Mouse (Mus musculus) heart, postnatal 10 days (tissue): ENCODE results near the gene Dag1. TPM values are rescaled to one million over a fixed set of nuclear protein-coding genes. Genes with fewer than 3 reads are reported as not detected.
"Not testable (repeated sequence)": the region's sequence is repeated elsewhere in the genome, so short reads cannot be mapped to it uniquely, and the experiment has no call there.

Experiments
- DNase-seq, 2 experiments: peaks; one replicate each; pipeline ENCODE4 v3.0.0; 2021
- intact Hi-C: fragments of 180-260 bp; cut with DNase I; formaldehyde crosslinking; loops from one replicate; pipeline ENCODE4 v1.15.1; 2025
- total RNA-seq, 2 experiments: library from RNA; stranded (reverse); gene quantifications; 2 replicates each; pipeline ENCODE4 v1.2.3; 2021

Gene Dag1
- total RNA-seq, 2 experiments from 2014 or later = 369 to 394 TPM

- DNase-seq = no peak
- intact Hi-C loops = no loop called here
These were observed 10.9 kb upstream of the Dag1 start for GRCm38 (mm10) chr9:108274476-108275330.

GRCm38 (mm10) chr9:108273485-108273884 is 9.7 kb upstream of the Dag1 start:
- intact Hi-C loops = no loop called here
- no peak for DNase-seq

- no peak for DNase-seq
- intact Hi-C loops = no loop called here
These were observed 8.9 kb upstream of the Dag1 start for GRCm38 (mm10) chr9:108272691-108273090.

GRCm38 (mm10) chr9:108271941-108272340 is 8.2 kb upstream of the Dag1 start:
- intact Hi-C loops = no loop called here
- no peak for DNase-seq

- peak; percentile 57 to 59 for DNase-seq
These were observed 4.9 kb upstream of the Dag1 start for GRCm38 (mm10) chr9:108268701-108269100.

GRCm38 (mm10) chr9:108267691-108268090 is 3.9 kb upstream of the Dag1 start:
- intact Hi-C loops = no loop called here
- peak; percentile 76 to 83 for DNase-seq

More at GRCm38 (mm10) chr9:108268701-108269100, 4.9 kb upstream of the Dag1 start:
- intact Hi-C loops = not testable (repeated sequence)

- DNase-seq = no peak
- intact Hi-C loops = no loop called here
These were observed 2.6 kb upstream of the Dag1 start for GRCm38 (mm10) chr9:108266261-108266935.

- DNase-seq = peak; percentile 84
- intact Hi-C loops = loop anchor here (5.0 kb wide), 1 partner anchor 62 kb away; no protein-coding TSS in a partner anchor
These were observed 598 bp upstream of the Dag1 start for GRCm38 (mm10) chr9:108264191-108264921.

- intact Hi-C loops = loop anchor here (5.0 kb wide), 1 partner anchor 61 kb away; no protein-coding TSS in a partner anchor
- peak in 1 of 2 experiments; percentile 53 for DNase-seq
These were observed 552 bp downstream of the Dag1 start for GRCm38 (mm10) chr9:108263131-108263681.

- intact Hi-C loops = loop anchor here (5.0 kb wide), 1 partner anchor 60 kb away; no protein-coding TSS in a partner anchor
- DNase-seq = peak; percentile 59 to 67
These were observed 1.2 kb downstream of the Dag1 start for GRCm38 (mm10) chr9:108262494-108263049.

GRCm38 (mm10) chr9:108261865-108262264 is 1.9 kb downstream of the Dag1 start:
- intact Hi-C loops = loop anchor here (5.0 kb wide), 1 partner anchor 60 kb away; no protein-coding TSS in a partner anchor
- DNase-seq = peak; percentile 49 to 51

- intact Hi-C loops = loop anchor here (5.0 kb wide), 1 partner anchor 58 kb away; no protein-coding TSS in a partner anchor
- no peak for DNase-seq
These were observed 3.2 kb downstream of the Dag1 start for GRCm38 (mm10) chr9:108260526-108260925.

- intact Hi-C loops = no loop called here
- no peak for DNase-seq
These were observed 11.0 kb downstream of the Dag1 start for GRCm38 (mm10) chr9:108252766-108253165.

- peak; percentile 81 for DNase-seq
- intact Hi-C loops = no loop called here
These were observed 11.9 kb downstream of the Dag1 start for GRCm38 (mm10) chr9:108251877-108252276.

GRCm38 (mm10) chr9:108248957-108249356 is 14.8 kb downstream of the Dag1 start:
- intact Hi-C loops = no loop called here

GRCm38 (mm10) chr9:108244984-108245383 is 18.8 kb downstream of the Dag1 start:
- intact Hi-C loops = no loop called here
- no peak for DNase-seq

More at GRCm38 (mm10) chr9:108248957-108249356, 14.8 kb downstream of the Dag1 start:
- DNase-seq = no peak

- DNase-seq = no peak
- intact Hi-C loops = no loop called here
These were observed 19.2 kb downstream of the Dag1 start for GRCm38 (mm10) chr9:108244540-108244939.

GRCm38 (mm10) chr9:108239951-108240350 is 23.8 kb downstream of the Dag1 start:
- DNase-seq = no peak
- intact Hi-C loops = no loop called here

- no peak for DNase-seq
- intact Hi-C loops = no loop called here
These were observed 24.9 kb downstream of the Dag1 start for GRCm38 (mm10) chr9:108238831-108239230.

GRCm38 (mm10) chr9:108238402-108238801 is 25.4 kb downstream of the Dag1 start:
- intact Hi-C loops = no loop called here
- no peak for DNase-seq
